Mouse (Mus musculus) adrenal gland, postnatal 10 days (tissue): ENCODE measurements around the gene Prm1. TPM values are rescaled to one million over a fixed set of nuclear protein-coding genes. Genes with fewer than 3 reads are reported as not detected.

Experiments used
- total RNA-seq, 2 experiments: library from RNA; stranded (reverse); gene quantifications; 2 replicates each; pipeline ENCODE4 v1.2.3; 2021

Prm1 gene
- total RNA-seq, 2 experiments from 2014 or later = not detected

Other genes starting within 250 kb of the Prm1 start
- gene Socs1, start 20.3 kb downstream of the Prm1 start, total RNA-seq = 1 to 10 TPM; 2.1 to 2.6 TPM
- gene Tnp2, start 17.2 kb downstream of the Prm1 start, total RNA-seq = not detected
- gene Prm3, start 14.9 kb downstream of the Prm1 start, total RNA-seq = not detected
- not detected for gene Prm2, start 9.7 kb downstream of the Prm1 start, total RNA-seq
- not detected for gene Gm11172, start 7.1 kb upstream of the Prm1 start, total RNA-seq
- gene Rmi2, start 29.2 kb upstream of the Prm1 start, total RNA-seq = 1 to 10 TPM; 1.6 to 1.8 TPM